27 mouse cellular contexts compared by ENCODE assay signal in genomic region chr2:72868173-72868572, GRCm38 (mm10).
"Had no signal": no experiment of that assay in that cellular context is flagged by ENCODE, and none has a peak within 500 bp of the region (broad histone marks: within the 10 kb centered on the region; RNA-seq: fewer than 3 reads in every experiment).

No protein-coding gene starts in this region.

- ATAC-seq: hindbrain, embryonic 16.5 days; intestine, embryonic 15.5 days had no signal

- H3K9ac ChIP-seq: heart, embryonic 12.5 days; hindbrain, embryonic 12.5 days; hindbrain, embryonic 14.5 days; intestine, embryonic 15.5 days; limb, embryonic 12.5 days; liver, embryonic 13.5 days; liver, embryonic 15.5 days had no signal

- DNase-seq: gastrocnemius, postnatal 14 days; gastrocnemius, postnatal 36 days; heart, postnatal 10 days; heart, postnatal 4 days; kidney, adult 11 months; kidney, adult 2 months; kidney, adult 9 months; kidney, postnatal 10 days; kidney, postnatal 25 days; kidney, postnatal 4 days; layer of hippocampus, adult 9-11 months; layer of hippocampus, postnatal 36 days; liver; liver, embryonic 13.5 days had no signal

- H3K36me3 ChIP-seq: heart, embryonic 10.5 days; heart, embryonic 12.5 days; hindbrain, embryonic 10.5 days; hindbrain, embryonic 12.5 days; intestine, embryonic 15.5 days; limb, embryonic 10.5 days; limb, embryonic 12.5 days; liver, embryonic 13.5 days; liver, embryonic 15.5 days had no signal

- H3K27ac ChIP-seq: heart, embryonic 10.5 days; hindbrain, embryonic 10.5 days; hindbrain, embryonic 12.5 days; hindbrain, embryonic 14.5 days; intestine, embryonic 15.5 days; layer of hippocampus, adult 2 months; left cerebral cortex, adult 2 months; limb, embryonic 10.5 days; limb, embryonic 12.5 days; liver, embryonic 13.5 days; liver, embryonic 15.5 days had no signal

- H3K27me3 ChIP-seq: heart, embryonic 12.5 days; hindbrain, embryonic 12.5 days; intestine, embryonic 15.5 days; limb, embryonic 12.5 days; liver, embryonic 13.5 days; liver, embryonic 15.5 days had no signal

- H3K9me3 ChIP-seq: heart, embryonic 10.5 days; heart, embryonic 12.5 days; hindbrain, embryonic 10.5 days; hindbrain, embryonic 12.5 days; intestine, embryonic 15.5 days; limb, embryonic 10.5 days; liver, embryonic 13.5 days; liver, embryonic 15.5 days had no signal

- H3K4me3 ChIP-seq: heart, embryonic 10.5 days; heart, embryonic 12.5 days; hindbrain, embryonic 10.5 days; hindbrain, embryonic 12.5 days; intestine, embryonic 15.5 days; layer of hippocampus, adult 2 months; left cerebral cortex, adult 2 months; limb, embryonic 10.5 days; limb, embryonic 12.5 days; liver, embryonic 13.5 days; liver, embryonic 15.5 days had no signal

- H3K4me1 ChIP-seq: heart, embryonic 10.5 days; intestine, embryonic 15.5 days; liver, embryonic 15.5 days had no signal

- H3K4me2 ChIP-seq: heart, embryonic 12.5 days; hindbrain, embryonic 12.5 days; hindbrain, embryonic 14.5 days; intestine, embryonic 15.5 days; limb, embryonic 12.5 days; liver, embryonic 11.5 days; liver, embryonic 13.5 days; liver, embryonic 15.5 days had no signal
